Mouse (Mus musculus): ENCODE data around the gene Anks1b. TPM values are rescaled to one million over a fixed set of nuclear protein-coding genes. Genes with fewer than 3 reads are reported as not detected.

Anks1b gene
- polyA plus RNA-seq, 1 experiment from 2014 or later, result 0.01 TPM

DNA sequence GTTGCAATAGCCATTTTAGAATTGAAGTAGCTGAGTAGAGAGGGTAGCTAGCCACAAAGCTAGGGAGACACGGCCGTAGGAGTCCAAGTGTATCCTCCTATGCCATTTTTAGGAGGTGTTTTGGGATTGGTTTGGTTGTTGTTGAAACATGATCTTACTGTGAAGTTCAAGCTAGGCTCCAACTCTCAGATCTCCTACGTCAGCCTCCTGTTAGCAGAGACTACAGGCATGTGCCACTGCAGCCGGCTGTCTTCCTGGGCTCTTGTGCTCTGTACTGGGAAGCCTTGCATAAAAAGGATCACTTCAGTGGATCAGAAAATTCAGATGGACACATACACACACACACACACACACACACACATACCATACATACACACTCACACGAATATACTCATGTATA, 1059.8 kb downstream of the Anks1b start:
- in situ Hi-C loops (cut with MboI; ENCODE audit: low pct_unique_long_range_greater_than_20kb), result no loop called here
- H3K27me3 ChIP-seq, result peaks cover 17% of the 10 kb centered on the region
- no peak for ATAC-seq
- POLR2A ChIA-PET, result no interaction called here
- TF ChIP-seq CTCF (IDR thresholded peaks at IDR 0.05), result no peak
- no peak for DNase-seq (ENCODE audit: low read depth, low spot score)
- CTCF ChIA-PET, result interaction anchor here (1.0 kb wide), 1 partner anchor 14 kb away, joined by 3 read pairs; no protein-coding TSS in a partner anchor

DNA sequence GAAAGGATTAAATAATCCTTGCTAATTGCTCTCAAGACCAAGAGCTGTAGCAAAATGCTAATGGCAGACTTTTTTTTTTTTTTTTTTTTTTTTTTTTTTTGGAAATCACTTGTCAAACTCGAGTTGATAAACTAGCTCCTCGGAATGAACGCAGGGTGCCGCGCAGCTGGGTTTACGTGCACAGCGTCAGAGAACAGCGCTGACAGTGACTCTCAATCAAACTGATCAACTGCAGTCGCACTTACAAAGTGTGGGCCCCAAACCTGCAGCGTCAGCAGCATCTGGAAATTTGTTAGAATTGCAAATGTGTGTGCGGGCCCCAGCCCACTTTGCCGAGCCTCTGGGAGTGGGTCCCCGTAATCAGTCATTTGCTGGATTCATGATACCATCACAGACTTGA, 1061.4 kb downstream of the Anks1b start:
- CTCF ChIA-PET, result no interaction called here
- in situ Hi-C loops (cut with MboI; ENCODE audit: low pct_unique_long_range_greater_than_20kb), result no loop called here
- DNase-seq (ENCODE audit: low read depth, low spot score) (no peak), ATAC-seq (no peak)
- TF ChIP-seq CTCF (IDR thresholded peaks at IDR 0.05), result no peak
- POLR2A ChIA-PET, result no interaction called here
- H3K27me3 ChIP-seq, result peaks cover 10% of the 10 kb centered on the region

DNA sequence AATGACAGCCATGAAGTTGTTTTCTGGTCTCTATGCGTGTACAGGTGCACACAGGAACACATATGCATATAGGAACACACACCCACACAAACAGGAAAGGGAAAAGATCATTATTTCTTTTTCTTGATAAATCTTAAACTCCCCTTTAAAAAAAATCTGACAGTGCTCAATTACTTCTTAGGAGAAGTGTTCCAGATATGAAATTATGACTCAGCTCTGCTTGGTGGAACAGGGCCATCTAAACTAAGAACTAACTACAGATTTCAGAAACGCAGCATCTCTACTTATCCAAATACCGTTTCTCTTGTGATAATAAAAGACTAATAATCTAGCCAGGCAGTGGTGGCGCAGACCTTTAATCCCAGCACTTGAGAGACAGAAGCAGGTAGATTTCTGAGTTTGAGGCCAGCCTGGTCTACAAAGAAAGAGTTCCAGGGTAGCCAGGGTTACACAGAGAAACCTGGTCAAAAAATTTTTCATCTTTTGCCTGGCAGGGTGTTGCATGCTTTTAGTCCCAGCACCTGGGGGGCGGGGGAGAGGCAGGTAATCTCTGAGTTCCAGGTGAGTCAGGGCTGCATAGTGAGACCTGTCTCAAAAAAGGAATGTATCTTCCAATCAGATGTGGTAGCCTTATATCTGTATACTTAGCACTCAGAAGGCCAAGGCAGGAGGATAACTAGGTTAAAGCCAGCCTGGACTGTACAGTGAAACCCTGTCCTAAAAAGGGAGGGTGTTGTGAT, 1064.6 kb downstream of the Anks1b start:
- H3K27me3 ChIP-seq, result no peaks in the 10 kb centered on the region
- ATAC-seq (no peak), DNase-seq (ENCODE audit: low read depth, low spot score) (no peak)
- in situ Hi-C loops (cut with MboI; ENCODE audit: low pct_unique_long_range_greater_than_20kb), result no loop called here
- ChIA-PET POLR2A (no interaction called here), CTCF (no interaction called here)
- TF ChIP-seq CTCF (IDR thresholded peaks at IDR 0.05), result no peak

DNA sequence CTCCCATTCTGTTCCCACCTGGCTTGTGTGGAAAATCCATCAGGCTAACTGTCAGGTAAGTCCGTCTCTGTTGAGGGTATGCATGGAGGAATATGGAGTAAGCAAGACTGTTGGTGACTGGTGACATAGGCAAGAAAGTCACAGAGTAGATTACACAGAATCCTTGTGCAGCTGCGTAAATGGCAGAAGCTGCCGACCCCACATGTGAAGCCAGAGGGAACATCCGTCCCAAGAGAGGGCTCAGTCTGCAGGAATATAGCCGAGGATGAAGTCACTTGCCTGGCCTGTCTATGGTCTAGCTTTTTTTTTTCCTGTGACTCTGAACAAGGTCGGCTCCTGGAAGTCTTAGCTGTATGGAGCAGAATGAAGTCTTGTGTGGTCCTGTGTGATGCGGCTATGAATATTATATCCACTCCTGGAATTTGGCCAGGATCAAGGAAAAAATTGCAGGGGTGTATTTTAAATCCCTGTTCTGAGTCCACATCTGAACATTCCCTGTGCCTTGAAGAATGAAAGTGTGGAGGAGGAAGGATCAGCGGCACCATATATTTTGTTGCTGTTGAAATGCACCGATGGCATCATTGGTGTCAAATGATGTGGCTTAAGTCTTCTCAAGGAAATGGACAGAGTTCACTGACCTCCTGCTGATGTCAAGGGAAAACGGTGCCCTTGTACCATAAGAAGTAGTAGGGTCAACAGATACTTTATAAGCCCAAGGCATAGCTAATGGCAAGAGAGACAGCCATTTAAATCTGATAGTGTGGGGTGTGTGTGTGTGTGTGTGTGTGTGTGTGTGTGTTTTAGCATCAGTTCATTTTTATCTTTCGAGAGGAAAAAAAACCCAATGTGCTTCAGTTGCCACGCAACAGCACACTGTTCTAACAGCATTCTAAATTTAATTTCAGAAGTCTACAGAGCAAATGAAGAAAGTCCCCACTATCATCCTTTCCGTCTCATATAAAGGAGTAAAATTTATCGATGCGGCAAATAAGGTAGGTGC, 1067.5 kb downstream of the Anks1b start:
- ATAC-seq (no peak), DNase-seq (ENCODE audit: low read depth, low spot score) (no peak)
- ChIA-PET CTCF (interaction anchor here (0.8 kb wide), 1 partner anchor 16 kb away, joined by 3 read pairs; no protein-coding TSS in a partner anchor), POLR2A (no interaction called here)
- H3K27me3 ChIP-seq, result no peaks in the 10 kb centered on the region
- TF ChIP-seq CTCF (IDR thresholded peaks at IDR 0.05), result no peak
- in situ Hi-C loops (cut with MboI; ENCODE audit: low pct_unique_long_range_greater_than_20kb), result no loop called here

DNA sequence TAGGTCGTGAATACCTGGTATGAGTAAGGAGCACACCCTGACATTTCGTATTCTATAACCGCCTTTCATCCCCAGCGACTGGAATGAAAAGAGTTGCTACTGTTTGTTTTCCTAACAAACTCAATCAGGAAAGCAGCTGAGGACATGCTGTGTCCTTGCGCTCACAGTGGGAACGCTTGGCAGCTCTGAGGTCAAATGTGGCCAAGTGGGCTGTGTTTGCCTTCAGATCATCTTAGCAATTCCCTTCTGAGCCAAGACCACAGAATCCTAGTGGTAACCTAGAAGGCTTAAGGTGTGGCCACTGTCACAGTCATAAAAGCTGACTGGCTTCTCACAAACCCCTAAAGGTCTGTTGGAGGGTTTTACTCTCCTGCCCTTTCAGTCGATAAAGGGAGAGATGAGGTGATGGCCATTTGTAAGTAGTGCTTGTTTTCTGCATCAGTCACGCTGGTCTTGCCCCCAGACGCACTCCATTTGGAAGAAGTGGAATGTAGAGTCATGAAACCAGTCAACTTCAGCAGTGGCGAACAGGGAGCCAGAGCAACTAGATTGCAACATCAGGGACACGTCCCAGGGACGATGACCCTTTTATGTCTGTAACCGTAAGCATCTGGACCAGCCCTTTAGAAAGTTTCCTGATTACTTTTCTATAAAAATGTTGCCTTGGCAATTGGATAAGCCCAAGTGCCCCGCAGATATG, 1068.8 kb downstream of the Anks1b start:
- ATAC-seq, result no peak

DNA sequence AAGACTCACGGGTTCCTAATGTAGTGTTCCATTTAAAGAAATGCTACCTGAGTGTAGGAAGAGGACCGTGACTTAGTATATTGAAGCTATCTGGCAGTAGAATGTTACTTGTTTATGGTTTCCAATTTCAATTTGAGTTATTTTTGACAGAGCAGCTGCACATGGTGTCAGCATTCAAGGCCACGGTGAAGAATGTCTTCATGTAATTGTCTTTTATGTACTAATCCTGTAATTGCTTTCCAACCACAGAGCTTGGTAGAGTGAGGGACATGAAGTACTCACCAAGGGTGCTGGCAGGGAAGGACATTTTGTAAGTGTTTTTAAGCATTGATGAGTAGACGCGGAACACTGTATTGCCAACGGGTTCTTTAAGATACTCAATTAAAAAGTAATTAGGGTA, 1073.7 kb downstream of the Anks1b start:
- in situ Hi-C loops (cut with MboI; ENCODE audit: low pct_unique_long_range_greater_than_20kb), result no loop called here
- POLR2A ChIA-PET, result no interaction called here
- no peak for ATAC-seq

More for the DNA sequence above, 1068.8 kb downstream of the Anks1b start:
- TF ChIP-seq CTCF (IDR thresholded peaks at IDR 0.05), result no peak
- no peak for DNase-seq (ENCODE audit: low read depth, low spot score)
- POLR2A ChIA-PET, result no interaction called here
- in situ Hi-C loops (cut with MboI; ENCODE audit: low pct_unique_long_range_greater_than_20kb), result no loop called here
- CTCF ChIA-PET, result no interaction called here
- H3K27me3 ChIP-seq, result no peaks in the 10 kb centered on the region

DNA sequence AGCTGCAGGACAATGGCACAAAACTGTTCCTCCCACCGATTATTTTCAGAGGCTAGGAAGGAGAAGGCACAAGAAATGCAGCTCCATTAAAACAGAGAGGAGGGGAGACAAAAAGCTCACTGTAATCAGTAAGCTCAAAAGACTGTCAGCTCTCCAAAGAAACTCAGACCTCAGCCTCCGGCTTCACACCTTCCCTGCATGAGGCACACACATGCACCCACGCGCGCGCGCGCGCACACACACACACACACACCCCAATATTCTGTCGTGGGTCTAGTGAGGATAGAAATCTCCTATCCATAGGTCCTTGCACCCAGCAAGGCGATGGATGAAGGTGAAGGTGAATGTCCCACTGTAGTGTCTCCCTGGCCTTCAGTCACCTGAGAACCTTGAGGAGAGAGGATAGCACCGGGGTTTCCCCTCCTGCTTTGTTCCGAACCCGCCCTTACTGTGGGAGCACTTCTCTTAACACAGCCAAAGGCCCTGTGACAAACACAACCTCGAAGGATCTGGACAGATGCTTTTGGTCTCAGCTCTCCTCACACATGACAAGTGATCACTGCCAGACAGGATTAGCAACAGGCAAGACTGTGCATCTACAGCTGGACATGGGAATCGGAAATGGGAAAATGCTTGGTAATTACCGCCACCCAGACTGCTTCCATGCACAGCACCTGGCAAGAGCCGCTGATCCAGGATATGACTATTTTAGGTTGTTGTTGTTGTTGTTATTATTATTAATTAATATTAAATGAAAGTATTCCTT, 1074.5 kb downstream of the Anks1b start:
- in situ Hi-C loops (cut with MboI; ENCODE audit: low pct_unique_long_range_greater_than_20kb), result no loop called here
- no peak for TF ChIP-seq CTCF (IDR thresholded peaks at IDR 0.05)
- POLR2A ChIA-PET, result no interaction called here

More for the DNA sequence above, 1073.7 kb downstream of the Anks1b start:
- no peak for DNase-seq (ENCODE audit: low read depth, low spot score)
- no peaks in the 10 kb centered on the region for H3K27me3 ChIP-seq
- TF ChIP-seq CTCF (IDR thresholded peaks at IDR 0.05), result no peak
- CTCF ChIA-PET, result interaction anchor here (0.7 kb wide), 1 partner anchor 17 kb away, joined by 3 read pairs; no protein-coding TSS in a partner anchor

DNA sequence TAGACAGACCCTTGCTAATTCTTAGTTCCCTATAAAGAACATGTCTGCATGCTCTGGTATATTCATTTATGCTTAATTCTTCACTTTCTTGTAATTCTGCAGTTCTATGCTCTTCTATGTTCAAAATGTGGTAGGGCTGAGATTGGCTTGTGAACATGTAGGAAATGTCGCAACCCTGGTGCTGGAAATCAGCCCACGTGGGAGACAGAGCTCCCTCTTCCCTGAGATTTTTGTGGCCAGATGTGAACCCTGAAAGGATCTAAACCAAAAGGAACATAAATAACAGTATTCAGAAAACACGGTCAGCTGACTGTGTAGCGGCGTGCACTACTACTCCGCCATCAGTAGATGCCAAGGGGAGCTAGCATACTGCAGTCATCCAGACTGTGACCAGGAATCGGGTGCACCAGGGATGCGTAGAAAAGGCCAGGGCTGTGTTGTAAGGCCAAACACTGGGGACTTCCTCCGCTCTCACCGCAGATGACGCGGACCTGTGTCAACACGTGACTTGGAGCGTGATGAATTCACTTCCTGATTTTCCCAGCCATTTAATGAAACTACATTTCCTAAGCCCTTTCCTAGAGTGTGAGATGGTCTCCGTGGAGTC, 1079.9 kb downstream of the Anks1b start:
- no peak for TF ChIP-seq CTCF (IDR thresholded peaks at IDR 0.05)
- no peaks in the 10 kb centered on the region for H3K27me3 ChIP-seq
- in situ Hi-C loops (cut with MboI; ENCODE audit: low pct_unique_long_range_greater_than_20kb), result no loop called here
- ChIA-PET CTCF (interaction anchor here (1.5 kb wide), 1 partner anchor 224 kb away, joined by 4 read pairs; no protein-coding TSS in a partner anchor), POLR2A (no interaction called here)
- DNase-seq (ENCODE audit: low read depth, low spot score) (no peak), ATAC-seq (no peak)

More for the DNA sequence above, 1074.5 kb downstream of the Anks1b start:
- no peaks in the 10 kb centered on the region for H3K27me3 ChIP-seq
- ATAC-seq (no peak), DNase-seq (ENCODE audit: low read depth, low spot score) (no peak)
- CTCF ChIA-PET, result interaction anchor here (0.7 kb wide), 1 partner anchor 18 kb away, joined by 3 read pairs; no protein-coding TSS in a partner anchor

DNA sequence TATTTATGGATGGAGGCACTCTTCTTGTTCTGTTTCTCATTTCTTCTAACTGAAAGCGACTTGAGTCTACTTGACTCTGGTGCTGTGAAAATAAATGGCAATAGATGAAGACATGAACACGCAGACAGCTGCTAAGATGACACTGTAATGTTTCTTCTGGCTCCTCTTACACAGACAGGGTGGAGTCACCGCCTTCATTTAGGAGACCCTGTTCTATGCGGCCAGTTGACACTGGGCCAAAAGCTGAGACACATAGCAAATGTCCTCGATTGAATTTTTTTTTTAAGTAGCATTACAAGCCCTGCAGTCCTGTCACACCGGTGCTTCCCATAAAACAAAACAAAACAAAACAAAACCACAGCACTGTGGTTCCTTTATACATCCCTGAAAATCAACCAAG, 1080.5 kb downstream of the Anks1b start:
- DNase-seq (ENCODE audit: low read depth, low spot score) (no peak), ATAC-seq (no peak)
- H3K27me3 ChIP-seq, result no peaks in the 10 kb centered on the region
- ChIA-PET POLR2A (no interaction called here), CTCF (no interaction called here)
- in situ Hi-C loops (cut with MboI; ENCODE audit: low pct_unique_long_range_greater_than_20kb), result no loop called here
- no peak for TF ChIP-seq CTCF (IDR thresholded peaks at IDR 0.05)
